Mouse (Mus musculus) thymus, adult 2 months (tissue): ENCODE data around the gene Gpha2.

Experiments
- CTCF ChIP-seq: fragments of 200-500 bp; IDR thresholded peaks from 2 replicates; pipeline ENCODE4 v1.5.1; 2012; ENCODE audit warnings: mild to moderate bottlenecking, control low read depth, low read length, moderate library complexity, borderline replicate concordance; ENCODE audit not compliant: control insufficient read depth, poor library complexity, insufficient read depth; ENCODE audit errors: extremely low read depth
- POLR2A ChIP-seq: fragments of 200-500 bp; IDR thresholded peaks from 2 replicates; pipeline ENCODE4 v1.6.1; 2012; ENCODE audit warnings: mild to moderate bottlenecking, low read length, control low read depth, moderate library complexity; ENCODE audit not compliant: control insufficient read depth, poor library complexity, insufficient read depth; ENCODE audit errors: extremely low read depth

GRCm38 (mm10) chr19:6262222-6262621 lies 36.0 kb downstream of the Gpha2 start:
- peak; percentile 92; the same call in 1 of the 2 replicates for TF ChIP-seq CTCF
- TF ChIP-seq POLR2A: no peak
